Mouse (Mus musculus) activated CD4-positive, CD25-positive, alpha-beta regulatory T cell, adult 9 weeks (primary cell): ENCODE measurements around the gene Cyp2c66. TPM values are rescaled to one million over a fixed set of nuclear protein-coding genes. Genes with fewer than 3 reads are reported as not detected.

Experiments used
- polyA plus RNA-seq: library from polyadenylated mRNA; unstranded; fragments of 100-300 nt; shearing (Covaris generic); gene quantifications from one replicate; pipeline ENCODE4 v1.2.1, GENCODE M21; 2017

Cyp2c66 gene
- not detected for polyA plus RNA-seq

GRCm38 (mm10) chr19:39113644-39114043 is at the start of gene Cyp2c66:
Gene Cyp2c66 (plus strand): TSS chr19:39113898.

Other genes with a start within 250 kb of the Cyp2c66 start
- gene Hells, start 183.0 kb upstream of the Cyp2c66 start, polyA plus RNA-seq: 22.9 TPM
- gene Cyp2c55, start 106.9 kb upstream of the Cyp2c66 start, polyA plus RNA-seq: not detected
- gene Cyp2c65, start 52.9 kb upstream of the Cyp2c66 start, polyA plus RNA-seq: not detected
- gene Cyp2c29, start 155.5 kb downstream of the Cyp2c66 start, polyA plus RNA-seq: not detected